Mouse (Mus musculus) neural tube, embryonic 14.5 days (tissue): ENCODE data around the gene Chsy1. TPM values are rescaled to one million over a fixed set of nuclear protein-coding genes. Genes with fewer than 3 reads are reported as not detected.
"Not testable (repeated sequence)": the region's sequence is repeated elsewhere in the genome, so short reads cannot be mapped to it uniquely, and the experiment has no call there.

Experiments
- ATAC-seq: fragments of 200-750 bp; cut with Nextera tagmentation; 2 replicates; pipeline ENCODE4 v1.8.0; 2017; ENCODE audit warnings: low read depth, mild to moderate bottlenecking, moderate TSS enrichment, moderate library complexity
- H3K27ac ChIP-seq: fragments of 300-500 bp; sonication (generic); 2 replicates; pipeline ENCODE4 v1.5.1; 2014; ENCODE audit warnings: low read depth, mild to moderate bottlenecking, control low read depth, low read length, moderate library complexity, mixed read lengths
- H3K27me3 ChIP-seq: fragments of 300-500 bp; sonication (generic); 2 replicates; pipeline ENCODE4 v1.6.1; 2014; ENCODE audit warnings: low read length; ENCODE audit not compliant: control insufficient read depth, insufficient read depth
- H3K36me3 ChIP-seq: fragments of 300-500 bp; sonication (generic); 2 replicates; pipeline ENCODE4 v1.6.1; 2014; ENCODE audit warnings: low read length, mixed read lengths; ENCODE audit not compliant: control insufficient read depth, insufficient read depth
- H3K4me1 ChIP-seq: fragments of 300-500 bp; sonication (generic); 2 replicates; pipeline ENCODE4 v1.6.1; 2014; ENCODE audit warnings: low read length; ENCODE audit not compliant: control insufficient read depth, insufficient read depth
- H3K4me2 ChIP-seq: fragments of 300-500 bp; sonication (generic); 2 replicates; pipeline ENCODE4 v1.6.1; 2014; ENCODE audit warnings: mild to moderate bottlenecking, low read depth, low read length, control low read depth
- H3K4me3 ChIP-seq: fragments of 300-500 bp; sonication (generic); 2 replicates; pipeline ENCODE4 v1.5.1; 2014; ENCODE audit warnings: low read depth, low read length, control low read depth, mixed read lengths
- H3K9ac ChIP-seq: fragments of 300-500 bp; sonication (generic); replicated peaks from 2 replicates; pipeline ENCODE4 v1.6.1; 2014; ENCODE audit warnings: low read depth, mild to moderate bottlenecking, control low read depth, low read length, mixed read lengths
- H3K9me3 ChIP-seq: fragments of 300-500 bp; sonication (generic); 2 replicates; pipeline ENCODE4 v1.6.1; 2016; ENCODE audit warnings: low read length; ENCODE audit not compliant: control insufficient read depth
- WGBS: fragments of 180-500 bp; shearing (Covaris S2); extraction: QIAGEN DNeasy Blood & Tissue Kit; methylation state at CpG from one replicate; pipeline ENCODE4 v1.1.7; 2014; 5-methylcytosine and 5-hydroxymethylcytosine counted together
- polyA plus RNA-seq: library from polyadenylated mRNA; unstranded; fragments of >200 nt; fragmentation: Nextera tagmentation; extraction: Ambion mirVana; gene quantifications from 2 replicates; pipeline ENCODE4 v1.2.1, GENCODE M21; 2014

The Chsy1 gene
- polyA plus RNA-seq, 1 experiment from 2014 or later = 16.4 TPM

DNA sequence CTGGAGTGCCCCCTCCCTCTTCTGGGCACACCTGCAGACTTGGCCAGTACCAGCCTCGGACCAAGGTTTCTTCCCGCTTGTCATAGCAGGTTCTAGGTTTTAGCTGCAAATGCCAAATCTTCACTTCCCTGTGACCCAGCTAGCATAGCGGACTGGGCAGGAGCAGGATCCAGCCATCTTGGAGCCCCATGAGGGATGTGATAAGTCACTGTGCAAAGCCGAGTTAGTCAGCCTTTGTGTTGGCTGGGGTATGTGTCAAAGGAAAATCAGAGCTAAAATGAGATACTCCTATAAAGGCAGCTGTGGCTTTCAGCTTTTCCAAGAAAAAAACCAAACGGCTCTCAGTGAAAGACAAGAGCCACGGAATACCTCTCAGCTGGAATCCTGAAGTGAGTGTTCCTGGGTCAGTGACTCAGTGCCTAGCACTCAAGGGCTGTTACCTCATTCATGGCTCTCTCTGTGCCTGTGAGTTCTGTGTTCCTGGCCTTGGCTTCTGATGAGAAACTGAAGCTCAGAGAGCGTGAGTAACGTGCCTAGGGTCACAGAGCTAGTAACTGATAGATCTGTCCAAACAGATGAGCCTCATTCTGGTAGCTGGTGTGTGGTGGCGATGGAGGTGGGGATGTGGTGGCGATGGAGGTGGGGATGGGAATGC is 71.5 kb downstream of the Chsy1 start:
- Histone ChIP-seq H3K9ac (no peak overlapping the region), H3K4me1 (no peaks in the 10 kb centered on the region), H3K4me2 (no peak overlapping the region), H3K27me3 (no peaks in the 10 kb centered on the region), H3K9me3 (no peaks in the 10 kb centered on the region), H3K4me3 (no peak overlapping the region), H3K36me3 (no peaks in the 10 kb centered on the region), H3K27ac (no peak overlapping the region)
- 87% methylated on average over 10 of the region's 10 CpGs for WGBS
- ATAC-seq = no peak

DNA sequence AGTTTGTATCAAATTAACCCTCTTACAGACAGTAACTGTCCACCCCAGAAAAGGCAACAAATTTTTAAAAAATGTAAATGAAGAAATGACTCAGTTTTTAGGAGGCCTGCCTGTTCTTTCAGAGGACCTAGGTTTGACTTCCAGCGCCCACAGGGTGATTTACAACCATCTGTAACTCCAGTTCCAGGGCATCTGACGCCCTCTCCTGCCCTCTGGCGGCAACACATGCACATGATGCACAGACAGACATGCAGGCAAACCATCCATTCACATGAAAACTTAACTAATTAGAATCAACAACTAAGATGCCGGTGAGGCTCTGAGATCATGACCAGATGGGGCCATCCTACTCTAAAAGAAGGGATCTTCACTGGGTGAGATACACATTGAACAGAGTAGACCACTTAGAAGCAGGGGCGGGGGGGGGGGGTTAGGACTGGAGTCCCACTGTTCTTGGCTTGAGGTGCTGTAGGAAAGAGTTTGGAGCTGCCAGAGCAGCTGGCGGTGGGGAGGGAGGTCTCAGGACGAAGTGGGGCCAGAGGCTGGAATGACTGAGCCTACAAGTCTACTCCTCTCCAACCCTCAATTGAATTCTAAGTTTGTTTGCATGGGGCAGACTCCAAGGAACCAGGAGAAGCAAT is 72.9 kb downstream of the Chsy1 start:
- ATAC-seq = no peak
- WGBS = 80% methylated on average over 7 of the region's 7 CpGs
- no peak overlapping the region for H3K27ac ChIP-seq
- no peaks in the 10 kb centered on the region for H3K9me3 ChIP-seq
- no peak overlapping the region for H3K4me2 ChIP-seq
- H3K4me3 ChIP-seq = no peak overlapping the region
- no peak overlapping the region for H3K9ac ChIP-seq
- no peaks in the 10 kb centered on the region for H3K36me3 ChIP-seq
- no peaks in the 10 kb centered on the region for H3K4me1 ChIP-seq
- H3K27me3 ChIP-seq = no peaks in the 10 kb centered on the region

DNA sequence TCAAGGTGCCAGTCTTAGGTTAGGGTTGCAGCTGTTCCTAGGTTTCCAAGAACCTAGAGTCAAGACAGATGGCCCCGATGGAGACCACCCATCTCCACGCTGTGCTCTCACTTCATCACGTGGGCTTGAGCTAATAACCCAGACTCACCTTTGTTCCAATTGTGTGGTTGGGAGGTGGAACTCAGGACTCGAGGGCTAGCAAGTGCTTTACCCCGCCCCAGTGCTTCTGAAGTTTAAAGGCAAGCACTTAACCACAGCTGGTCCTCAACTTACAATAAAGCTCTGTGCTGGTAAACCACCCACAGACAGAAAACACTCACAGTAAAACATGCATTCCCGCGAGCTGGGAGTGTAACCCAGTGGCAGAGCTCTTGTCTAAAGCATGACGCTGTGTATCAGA is 74.1 kb downstream of the Chsy1 start:
- Histone ChIP-seq H3K9ac (no peak overlapping the region), H3K27me3 (no peaks in the 10 kb centered on the region), H3K27ac (no peak overlapping the region), H3K4me2 (no peak overlapping the region), H3K4me3 (no peak overlapping the region), H3K4me1 (no peaks in the 10 kb centered on the region), H3K36me3 (no peaks in the 10 kb centered on the region), H3K9me3 (no peaks in the 10 kb centered on the region)
- 59% methylated on average over 8 of the region's 8 CpGs for WGBS
- ATAC-seq = no peak

DNA sequence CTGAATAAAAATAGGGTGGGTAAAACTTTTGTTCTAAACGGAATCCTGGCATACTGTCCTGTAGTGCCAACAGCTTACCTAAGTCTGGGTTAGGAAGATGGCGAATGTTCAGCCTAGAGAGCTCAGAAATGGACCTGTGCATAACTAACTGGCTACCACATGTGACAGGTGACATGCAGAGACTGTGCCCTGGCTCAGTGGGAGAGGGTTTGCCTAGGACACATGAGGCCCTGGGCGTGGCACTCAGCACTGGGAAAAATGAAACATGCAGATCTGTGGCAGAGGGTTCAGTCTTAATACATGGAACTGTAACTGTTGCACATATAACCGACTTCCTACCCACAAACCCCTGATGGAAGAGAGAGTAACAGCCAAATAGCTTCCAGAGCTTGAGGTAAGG is 74.7 kb downstream of the Chsy1 start:
- no peaks in the 10 kb centered on the region for H3K27me3 ChIP-seq
- no peak overlapping the region for H3K9ac ChIP-seq
- H3K4me3 ChIP-seq = no peak overlapping the region
- H3K4me1 ChIP-seq = no peaks in the 10 kb centered on the region
- no peaks in the 10 kb centered on the region for H3K9me3 ChIP-seq
- no peak overlapping the region for H3K4me2 ChIP-seq
- 84% methylated on average over 4 of the region's 4 CpGs for WGBS
- no peak overlapping the region for H3K27ac ChIP-seq
- H3K36me3 ChIP-seq = no peaks in the 10 kb centered on the region
- ATAC-seq = no peak

DNA sequence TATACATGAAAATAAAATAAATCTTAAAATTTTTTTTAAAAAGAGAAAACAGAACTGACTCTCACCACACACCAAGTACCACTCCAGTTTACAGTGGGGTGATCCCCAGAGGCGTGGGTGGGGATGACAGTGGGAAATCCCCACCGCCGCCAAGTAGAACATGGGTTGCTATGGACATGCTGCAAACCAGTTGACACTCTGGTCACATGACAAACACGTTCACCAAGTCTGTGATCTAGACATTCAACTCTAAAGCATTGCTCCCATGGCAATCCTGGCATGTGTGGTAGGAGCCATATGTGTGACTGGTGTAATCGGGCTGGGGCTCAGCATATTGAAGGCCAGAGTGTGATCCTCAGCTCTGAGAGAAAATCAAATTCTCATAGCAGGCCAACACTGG is 76.1 kb downstream of the Chsy1 start:
- Histone ChIP-seq H3K27ac (no peak overlapping the region), H3K4me1 (no peaks in the 10 kb centered on the region), H3K27me3 (no peaks in the 10 kb centered on the region), H3K9ac (no peak overlapping the region), H3K36me3 (no peaks in the 10 kb centered on the region), H3K9me3 (no peaks in the 10 kb centered on the region), H3K4me3 (no peak overlapping the region), H3K4me2 (no peak overlapping the region)
- 92% methylated on average over 5 of the region's 5 CpGs for WGBS
- ATAC-seq = no peak

DNA sequence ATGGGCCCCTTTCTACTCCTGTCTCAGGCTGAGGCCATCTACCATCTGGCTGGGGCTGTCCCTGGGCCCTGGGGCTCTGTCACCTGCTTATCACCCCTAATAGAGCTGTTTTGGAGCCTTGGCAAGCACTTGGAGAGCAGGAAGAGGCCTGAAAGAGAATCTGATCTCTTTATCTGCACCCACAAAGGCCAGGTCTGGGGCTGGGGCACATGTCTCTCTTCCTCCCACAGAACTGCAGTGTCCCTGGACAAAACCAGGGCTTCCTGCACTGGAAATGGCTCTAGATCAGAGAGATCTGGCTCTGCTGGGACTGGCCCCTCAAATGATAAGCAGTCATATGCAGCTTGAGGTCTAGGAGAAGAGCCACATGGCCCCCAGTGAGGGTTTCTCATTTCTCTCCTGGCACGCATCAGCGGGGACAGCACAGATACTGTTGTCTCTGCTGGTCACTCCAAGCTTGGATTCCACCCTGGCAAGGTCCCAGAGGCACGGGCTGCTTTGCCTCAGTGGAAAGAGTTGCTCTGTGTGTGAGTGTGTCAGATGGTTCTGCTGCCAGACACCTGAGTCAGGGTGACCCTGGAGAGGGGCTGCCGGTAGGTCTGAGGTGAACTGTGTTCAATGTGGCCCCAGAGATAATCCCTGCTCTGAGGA is 78.4 kb downstream of the Chsy1 start:
- no peak overlapping the region for H3K9ac ChIP-seq
- no peak overlapping the region for H3K27ac ChIP-seq
- no peaks in the 10 kb centered on the region for H3K36me3 ChIP-seq
- 87% methylated on average over 4 of the region's 4 CpGs for WGBS
- no peak for ATAC-seq
- no peak overlapping the region for H3K4me2 ChIP-seq
- no peaks in the 10 kb centered on the region for H3K4me1 ChIP-seq
- H3K4me3 ChIP-seq = no peak overlapping the region
- H3K27me3 ChIP-seq = no peaks in the 10 kb centered on the region
- no peaks in the 10 kb centered on the region for H3K9me3 ChIP-seq

DNA sequence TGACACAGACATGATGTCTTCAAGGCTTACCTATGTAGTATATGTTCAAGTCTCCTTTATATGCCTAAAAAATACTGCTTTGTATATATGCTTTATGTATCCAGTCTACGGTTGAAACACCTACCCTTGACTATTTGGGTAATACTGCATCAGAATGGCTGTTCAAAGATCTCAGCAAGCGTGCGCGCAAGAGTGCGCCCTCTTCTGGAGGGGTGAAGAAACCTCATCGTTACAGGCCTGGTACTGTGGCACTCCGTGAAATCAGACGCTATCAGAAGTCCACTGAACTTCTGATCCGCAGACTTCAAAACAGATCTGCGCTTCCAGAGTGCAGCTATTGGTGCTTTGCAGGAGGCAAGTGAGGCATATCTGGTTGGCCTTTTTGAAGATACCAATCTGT is 81.1 kb downstream of the Chsy1 start:
- not testable (repeated sequence) for H3K4me1 ChIP-seq, H3K27me3 ChIP-seq, H3K4me2 ChIP-seq, H3K9me3 ChIP-seq, H3K4me3 ChIP-seq, ATAC-seq, H3K36me3 ChIP-seq, H3K9ac ChIP-seq, H3K27ac ChIP-seq
- WGBS = 86% methylated on average over 10 of the region's 10 CpGs

DNA sequence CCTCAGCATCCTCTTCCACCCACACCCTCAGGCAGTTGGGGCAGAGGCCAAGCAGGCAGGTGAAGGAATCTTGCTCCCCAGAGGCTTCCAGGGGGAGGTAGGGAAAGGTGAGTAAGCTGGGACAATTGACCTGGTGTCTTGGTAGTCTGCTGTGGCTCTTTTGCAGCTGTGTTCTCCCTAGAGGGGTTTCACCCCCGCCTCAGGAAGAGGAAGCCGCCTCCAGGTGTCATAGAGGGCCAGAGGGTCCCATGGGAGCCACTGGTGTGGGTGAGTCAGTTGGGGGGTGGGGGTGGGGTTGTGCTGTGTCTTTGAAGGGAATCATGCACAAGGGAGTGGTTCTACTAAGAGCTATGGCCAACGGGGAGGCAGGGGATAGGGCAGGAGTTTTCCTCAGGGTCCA is 85.2 kb downstream of the Chsy1 start:
- H3K4me2 ChIP-seq = no peak overlapping the region
- no peaks in the 10 kb centered on the region for H3K36me3 ChIP-seq
- no peak overlapping the region for H3K9ac ChIP-seq
- no peak overlapping the region for H3K27ac ChIP-seq
- no peaks in the 10 kb centered on the region for H3K9me3 ChIP-seq
- ATAC-seq = no peak
- H3K4me3 ChIP-seq = no peak overlapping the region
- H3K4me1 ChIP-seq = no peaks in the 10 kb centered on the region
- WGBS = 91% methylated on average over 3 of the region's 3 CpGs
- no peaks in the 10 kb centered on the region for H3K27me3 ChIP-seq

DNA sequence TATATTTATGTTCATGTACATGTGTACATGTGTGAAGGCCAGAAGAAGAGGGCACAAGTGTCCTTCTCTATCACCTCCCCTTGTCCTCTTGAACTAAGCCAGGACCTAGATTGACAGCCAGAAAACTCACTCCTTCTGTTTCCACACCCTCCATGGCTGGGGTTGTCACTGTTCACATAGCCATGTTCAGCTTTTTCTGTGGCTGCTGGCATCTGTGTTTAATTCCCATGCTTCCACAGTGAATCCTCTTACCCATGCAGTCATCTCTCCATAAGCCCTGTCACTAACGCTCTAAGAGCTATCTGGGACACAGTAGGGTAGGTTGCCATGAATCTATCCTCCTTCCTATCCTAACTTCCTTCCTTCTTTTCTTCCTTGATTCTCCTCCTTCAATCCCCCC is 86.6 kb downstream of the Chsy1 start:
- Histone ChIP-seq H3K9ac (no peak overlapping the region), H3K9me3 (no peaks in the 10 kb centered on the region), H3K4me2 (no peak overlapping the region), H3K4me1 (no peaks in the 10 kb centered on the region), H3K27ac (no peak overlapping the region), H3K27me3 (no peaks in the 10 kb centered on the region), H3K36me3 (no peaks in the 10 kb centered on the region), H3K4me3 (no peak overlapping the region)
- no peak for ATAC-seq
- 82% methylated on average over 1 of the region's 1 CpGs for WGBS
